Mouse (Mus musculus): ENCODE measurements around the gene Adat1.

Adat1 gene

DNA sequence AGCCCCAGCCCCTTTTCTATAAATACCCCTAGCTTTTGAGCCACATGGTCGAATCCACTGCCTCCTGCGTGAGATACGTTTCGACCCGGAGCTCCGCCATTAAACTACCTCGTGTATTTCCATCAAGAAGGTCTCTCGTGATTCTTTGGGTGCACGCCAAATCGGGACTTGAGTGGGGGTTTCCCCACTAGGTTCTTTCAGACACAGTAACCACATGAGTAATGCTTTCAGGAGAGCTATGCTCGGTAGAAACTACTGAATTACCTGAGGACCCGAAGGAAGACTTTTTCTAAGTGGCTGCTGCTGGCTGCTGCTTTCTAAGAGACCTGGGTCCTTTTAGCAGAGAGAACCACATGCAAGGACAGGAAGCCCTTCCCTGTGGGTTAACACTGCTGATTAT, 18.0 kb downstream of the Adat1 start:
- ATAC-seq (ENCODE audit: insufficient number of reproducible peaks, low FRiP score, low TSS enrichment): no peak

DNA sequence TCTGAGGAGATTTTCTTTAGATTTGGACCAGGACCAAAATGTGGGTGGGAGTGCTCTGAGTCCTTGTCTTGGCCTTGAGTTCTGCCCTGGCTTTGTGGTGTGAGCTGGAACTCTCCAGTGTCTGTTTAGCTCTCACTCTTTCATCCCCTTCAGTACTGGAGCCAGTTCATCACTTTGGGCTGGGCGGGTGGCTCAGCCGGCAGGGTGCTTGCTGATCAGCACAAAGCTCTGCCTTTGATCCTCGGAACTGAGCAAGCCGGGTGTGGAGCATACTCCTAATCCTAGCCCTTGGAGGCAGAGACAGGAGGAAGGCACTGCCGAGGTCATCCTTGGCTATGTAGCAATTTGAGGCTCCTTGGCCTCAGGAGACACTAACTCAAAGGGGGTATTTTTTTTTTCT, 23.1 kb downstream of the Adat1 start:
- ATAC-seq (ENCODE audit: insufficient number of reproducible peaks, low FRiP score, low TSS enrichment): no peak

DNA sequence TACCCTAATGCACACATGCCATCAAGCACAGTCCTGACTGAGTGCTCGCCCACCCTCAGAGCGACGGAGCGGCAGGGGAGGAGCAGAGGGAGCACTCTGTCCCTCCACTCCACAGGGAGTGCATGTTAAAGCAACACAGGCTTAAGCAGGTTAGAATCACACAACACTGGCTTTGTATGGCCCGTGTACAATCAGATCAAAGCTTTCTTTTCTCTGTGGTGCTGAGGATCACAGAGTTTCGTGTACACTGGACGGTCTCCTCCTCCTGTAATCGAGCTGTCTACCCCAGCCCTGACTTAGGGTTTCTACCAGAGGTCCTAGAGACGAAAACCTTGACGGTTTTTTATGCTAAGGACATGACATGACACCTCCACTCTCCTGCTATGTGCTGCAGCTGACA, 23.6 kb downstream of the Adat1 start:
- no peak for ATAC-seq (ENCODE audit: insufficient number of reproducible peaks, low FRiP score, low TSS enrichment)

DNA sequence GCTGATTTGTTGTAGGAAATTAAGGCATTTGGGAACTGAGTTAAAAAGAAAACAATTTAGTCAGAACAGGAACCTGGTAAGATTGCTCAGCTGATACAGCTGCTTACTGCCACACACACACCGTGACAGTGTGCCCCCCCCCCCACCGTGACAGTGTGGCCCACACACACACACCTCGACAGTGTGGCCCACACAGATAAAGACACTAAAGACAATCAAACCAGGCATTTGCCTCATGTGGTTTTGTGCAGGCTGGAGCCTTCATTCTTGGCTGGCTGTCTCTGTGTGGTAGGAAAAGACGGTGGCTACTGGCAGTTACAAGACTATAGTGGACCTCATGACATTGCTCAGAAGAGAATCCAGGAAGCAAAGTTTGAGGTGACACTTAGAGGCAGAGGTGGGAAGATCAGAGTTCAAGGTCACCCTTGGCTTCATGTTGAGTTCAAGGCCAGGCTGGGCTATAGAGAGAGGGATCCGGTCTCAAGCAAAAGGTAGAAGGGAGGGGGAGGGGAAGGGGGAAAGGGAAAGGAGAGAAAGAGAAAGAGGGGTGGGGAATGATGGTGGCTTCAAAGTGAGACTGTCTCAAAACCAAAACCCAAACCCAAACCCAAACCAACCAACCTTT, 24.7 kb downstream of the Adat1 start:
- no peak for ATAC-seq (ENCODE audit: insufficient number of reproducible peaks, low FRiP score, low TSS enrichment)

DNA sequence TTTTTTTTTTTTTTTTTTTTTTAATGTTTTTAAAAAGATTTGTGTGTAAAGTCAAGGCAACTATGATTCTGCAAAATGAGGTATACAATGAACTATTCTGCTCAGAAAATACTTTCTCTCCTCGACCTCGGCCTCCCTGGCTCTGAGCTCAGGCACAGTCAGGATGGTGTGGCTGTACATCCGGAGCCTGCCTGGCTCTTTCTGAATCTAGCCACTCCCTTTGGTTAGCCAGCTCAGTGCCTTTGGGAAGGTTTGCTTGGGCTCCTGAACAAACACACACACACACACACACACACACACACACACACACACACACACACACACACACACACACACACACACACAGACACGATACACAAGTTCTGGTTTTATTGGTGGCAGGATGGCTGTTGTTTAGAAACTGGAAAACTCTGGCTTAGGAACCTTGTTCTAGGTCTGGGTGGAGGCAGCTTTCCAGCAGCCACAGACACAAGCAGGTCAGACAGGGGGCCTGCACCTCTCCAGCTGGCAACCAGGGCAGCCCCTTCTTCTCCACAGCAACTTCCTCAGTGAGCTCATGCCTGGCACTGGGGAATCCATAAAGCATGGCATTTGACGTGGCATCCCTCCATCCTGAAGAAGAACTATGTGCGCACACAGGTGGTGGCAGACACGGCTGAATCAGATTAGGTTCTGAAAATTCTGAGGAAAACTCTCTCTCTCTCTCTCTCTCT, 27.1 kb downstream of the Adat1 start:
- 0 out of 2 replicates have a peak, but pooled peaks have one; percentile 51 for ATAC-seq (ENCODE audit: insufficient number of reproducible peaks, low FRiP score, low TSS enrichment)

DNA sequence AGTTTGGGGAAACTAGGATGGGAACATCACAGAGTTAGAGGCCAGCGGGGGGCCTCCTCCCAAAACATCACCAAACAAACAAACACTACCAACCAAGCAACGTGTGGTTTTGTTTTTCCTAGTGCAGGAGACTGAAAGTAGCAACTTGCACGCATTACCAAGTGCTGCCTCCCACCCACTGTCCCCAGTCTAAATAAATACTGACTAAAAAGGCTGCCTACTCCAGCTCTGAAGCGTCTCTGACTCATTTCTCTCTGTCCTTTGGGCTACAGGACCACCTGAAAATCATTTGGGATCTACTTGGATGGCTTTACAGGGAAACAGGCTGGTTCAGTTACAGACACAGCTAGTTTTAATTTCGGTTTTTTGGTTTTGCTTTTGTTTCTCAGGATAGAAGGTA, 27.8 kb downstream of the Adat1 start:
- no peak for ATAC-seq (ENCODE audit: insufficient number of reproducible peaks, low FRiP score, low TSS enrichment)

DNA sequence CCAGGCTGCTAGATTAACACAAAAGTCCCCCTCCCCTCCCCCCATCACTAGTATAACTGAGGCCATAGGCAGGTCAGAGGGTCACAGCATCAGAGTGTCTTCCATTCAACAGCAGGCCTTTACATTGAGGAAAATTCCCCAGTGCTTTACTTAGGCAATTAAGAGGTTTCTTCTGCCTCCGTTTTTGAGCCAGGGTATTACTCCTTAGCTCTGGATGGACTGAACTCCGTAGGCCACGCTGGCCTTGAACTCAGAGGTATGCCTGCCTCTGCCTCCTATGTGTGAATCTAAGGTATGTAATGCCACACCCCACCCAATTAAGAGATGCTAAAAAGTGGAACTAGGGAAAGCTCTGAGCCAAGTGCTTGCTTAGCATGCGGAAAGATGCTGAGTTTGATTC, 28.6 kb downstream of the Adat1 start:
- ATAC-seq (ENCODE audit: insufficient number of reproducible peaks, low FRiP score, low TSS enrichment): no peak

DNA sequence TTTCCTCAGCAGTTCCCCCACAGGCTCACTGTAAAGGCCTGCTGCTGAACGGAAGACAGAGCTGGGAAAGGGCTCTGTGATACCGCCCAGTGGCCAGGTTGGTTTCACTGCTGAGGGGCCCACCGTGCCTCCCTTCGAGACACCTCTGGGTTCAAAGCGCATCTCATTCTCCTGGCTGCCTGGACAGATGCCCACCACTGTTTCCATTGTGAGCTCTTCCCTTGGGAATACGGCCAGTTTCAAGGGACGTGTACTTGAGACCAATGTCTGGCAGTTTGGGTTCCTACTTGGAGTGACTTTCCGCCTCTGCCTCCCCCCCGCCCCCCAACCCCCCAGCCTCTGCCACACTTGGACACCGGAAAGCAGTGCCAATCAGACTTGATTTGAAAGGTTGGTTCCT, 29.0 kb downstream of the Adat1 start:
- ATAC-seq (ENCODE audit: insufficient number of reproducible peaks, low FRiP score, low TSS enrichment): no peak

DNA sequence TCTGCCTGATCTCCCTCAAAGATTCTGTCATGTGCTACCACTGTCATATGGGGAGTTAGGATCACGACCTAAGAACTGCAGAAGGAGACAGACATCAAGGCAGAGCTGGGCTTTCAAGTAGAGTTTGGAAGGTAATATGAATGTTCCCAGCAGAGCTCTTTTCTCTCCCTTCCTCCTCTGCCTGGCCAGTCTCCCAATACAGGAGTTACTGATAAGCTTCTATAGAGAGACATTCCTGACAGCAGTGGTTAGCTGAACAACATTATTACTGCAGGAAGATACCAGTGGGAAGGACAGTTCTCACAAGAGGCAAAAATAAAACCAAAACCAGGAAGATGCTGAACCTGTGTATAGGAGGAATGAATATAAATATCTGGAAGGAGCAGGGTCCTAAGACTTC, 29.5 kb downstream of the Adat1 start:
- ATAC-seq (ENCODE audit: insufficient number of reproducible peaks, low FRiP score, low TSS enrichment): no peak

DNA sequence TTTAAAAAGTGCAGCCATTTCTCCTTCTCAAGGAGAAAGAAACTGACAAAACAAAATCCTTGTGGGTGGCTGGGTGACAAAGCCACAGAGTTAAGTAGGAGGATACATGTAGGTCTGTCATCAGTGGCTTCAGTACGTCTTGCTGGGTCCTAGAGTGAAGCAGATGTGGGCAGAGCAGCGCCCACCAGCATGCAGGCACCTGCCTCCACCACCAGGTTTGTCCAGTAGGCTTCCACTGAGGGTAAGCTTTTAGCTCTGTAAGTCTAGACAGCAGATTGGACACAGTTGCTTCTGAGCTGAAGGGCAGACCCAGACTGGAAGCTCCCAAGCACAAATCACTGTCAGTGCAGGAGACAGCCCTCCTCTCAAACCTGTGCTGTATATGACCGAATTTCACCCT, 30.8 kb downstream of the Adat1 start:
- ATAC-seq (ENCODE audit: insufficient number of reproducible peaks, low FRiP score, low TSS enrichment): no peak

DNA sequence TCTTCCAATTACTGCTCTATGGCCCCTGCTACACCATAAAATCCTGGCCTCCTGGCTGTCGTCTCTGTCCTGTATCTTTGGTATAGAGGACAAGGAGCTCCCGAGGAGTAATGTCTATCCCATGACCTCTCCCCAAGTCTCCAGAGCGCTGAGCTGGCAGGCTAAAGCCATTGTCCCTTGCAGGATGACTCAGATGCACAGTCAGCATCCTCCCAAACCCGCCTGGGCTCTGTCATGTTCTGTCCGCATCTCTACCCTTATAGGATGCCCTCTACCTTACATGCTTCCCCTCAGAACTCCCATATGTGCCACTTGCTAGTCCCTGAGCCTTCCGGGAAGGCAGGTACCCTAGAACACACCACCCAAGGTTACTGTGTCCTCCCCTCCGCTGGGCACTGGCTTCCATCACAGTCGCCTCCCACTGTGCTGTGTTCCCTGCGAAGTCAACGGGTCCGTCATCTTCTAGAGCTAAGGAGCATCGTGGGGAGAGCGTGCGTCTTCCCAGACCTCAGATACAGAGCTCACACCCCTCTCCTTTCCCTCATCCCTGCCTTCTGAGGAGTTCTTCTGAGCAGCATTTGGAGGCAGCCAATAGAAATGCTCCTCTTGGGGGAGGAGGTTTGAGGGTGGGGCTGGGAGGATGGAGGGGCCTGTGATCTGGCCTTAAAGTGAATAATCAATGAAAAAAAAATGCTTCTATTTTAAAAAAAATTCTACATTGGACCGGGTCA, 31.3 kb downstream of the Adat1 start:
- no peak for ATAC-seq (ENCODE audit: insufficient number of reproducible peaks, low FRiP score, low TSS enrichment)

DNA sequence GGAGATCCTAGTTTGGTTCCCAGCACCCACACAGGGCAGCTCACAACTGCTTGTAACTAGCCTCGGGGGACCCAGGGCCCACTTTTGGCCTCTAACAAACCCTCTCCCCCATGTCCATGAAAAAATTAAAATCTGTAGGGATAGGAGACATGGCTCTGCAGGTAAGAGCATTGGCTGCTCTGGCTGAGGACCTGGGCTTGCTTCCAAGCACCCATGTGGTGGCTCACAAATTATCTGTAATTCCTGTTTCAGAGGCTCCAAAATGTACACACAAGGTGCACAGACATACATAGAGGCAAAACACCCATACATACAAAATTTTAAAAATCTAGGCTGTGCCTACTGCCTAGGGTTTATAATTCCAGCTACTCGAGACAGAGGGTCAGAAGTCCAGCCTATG, 34.9 kb downstream of the Adat1 start:
- ATAC-seq (ENCODE audit: insufficient number of reproducible peaks, low FRiP score, low TSS enrichment): no peak

DNA sequence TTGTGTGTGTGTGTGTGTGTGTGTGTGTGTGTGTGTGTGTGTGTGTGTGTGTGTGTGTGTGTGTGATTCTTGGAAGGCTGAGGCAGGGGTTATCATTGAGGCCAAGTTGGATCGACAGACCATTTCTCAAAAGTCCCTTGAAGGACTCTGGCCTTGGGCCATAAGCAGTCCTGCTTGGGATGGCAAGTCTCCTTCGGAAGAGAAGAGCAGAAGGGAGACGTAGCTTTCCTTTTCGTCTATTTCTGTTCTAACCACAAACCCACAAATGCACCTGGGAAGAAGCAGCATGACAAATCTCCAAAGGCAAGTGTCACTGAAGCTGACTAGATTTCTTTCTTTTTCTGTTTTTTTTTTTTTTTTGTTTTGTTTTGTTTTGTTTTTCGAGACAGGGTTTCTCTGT, 36.2 kb downstream of the Adat1 start:
- ATAC-seq (ENCODE audit: insufficient number of reproducible peaks, low FRiP score, low TSS enrichment): no peak

DNA sequence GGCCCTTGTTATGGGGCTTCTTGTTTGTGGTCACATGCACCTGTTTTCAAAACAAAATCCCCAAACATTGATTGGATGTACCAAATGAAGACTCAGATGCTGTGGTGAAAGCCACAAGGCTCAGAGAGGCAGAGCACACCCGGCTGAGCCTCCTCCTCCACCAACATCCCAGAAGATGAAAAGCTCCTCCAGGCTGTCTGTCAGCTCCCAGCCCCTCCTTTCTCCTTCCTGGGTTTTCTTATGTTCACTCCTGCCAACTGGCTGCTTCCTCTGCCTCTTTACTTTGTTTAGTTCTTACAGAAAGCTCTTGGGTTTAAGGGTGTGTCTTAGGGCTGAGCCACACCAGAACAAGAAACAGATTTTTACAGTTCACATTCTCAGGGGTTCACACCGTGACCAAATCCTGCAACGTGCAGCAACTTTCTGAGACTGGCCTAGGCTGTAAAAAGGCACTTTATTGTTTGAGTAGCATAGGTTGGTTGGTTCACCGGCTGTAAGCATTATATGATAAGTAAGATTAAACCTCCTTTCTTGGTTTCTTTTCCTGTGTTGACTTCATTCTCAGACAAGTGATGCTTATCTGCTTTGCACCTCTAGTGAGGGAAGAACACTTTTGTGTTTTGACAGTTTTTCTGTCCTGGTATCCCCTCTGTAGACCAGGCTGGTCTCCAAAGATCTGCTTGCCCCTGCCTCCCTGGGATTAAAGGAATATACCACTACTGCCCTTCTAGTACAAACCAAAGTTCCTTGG, 37.1 kb downstream of the Adat1 start:
- ATAC-seq (ENCODE audit: insufficient number of reproducible peaks, low FRiP score, low TSS enrichment): no peak

DNA sequence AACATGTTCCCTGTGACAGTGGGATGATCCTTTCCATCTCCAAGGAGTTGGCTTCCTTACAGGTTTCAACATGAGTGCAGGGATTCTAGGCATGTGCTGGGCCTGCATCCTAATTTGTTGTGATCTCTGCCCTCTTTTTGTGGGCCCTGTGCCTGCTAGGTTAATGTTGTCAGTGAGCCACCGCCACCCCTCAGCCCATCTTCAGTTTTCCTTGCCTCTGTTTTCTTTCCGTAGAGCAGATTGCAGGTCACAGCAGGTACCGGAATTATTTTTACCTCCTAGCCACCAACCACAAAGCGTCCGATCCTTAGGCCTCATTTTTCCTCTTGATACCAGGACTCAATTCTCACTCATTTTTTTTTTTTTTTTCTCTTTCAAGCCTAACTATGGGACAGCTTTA, 40.2 kb downstream of the Adat1 start:
- peak; percentile 52; the same call in 1 of the 2 replicates for ATAC-seq (ENCODE audit: insufficient number of reproducible peaks, low FRiP score, low TSS enrichment)

DNA sequence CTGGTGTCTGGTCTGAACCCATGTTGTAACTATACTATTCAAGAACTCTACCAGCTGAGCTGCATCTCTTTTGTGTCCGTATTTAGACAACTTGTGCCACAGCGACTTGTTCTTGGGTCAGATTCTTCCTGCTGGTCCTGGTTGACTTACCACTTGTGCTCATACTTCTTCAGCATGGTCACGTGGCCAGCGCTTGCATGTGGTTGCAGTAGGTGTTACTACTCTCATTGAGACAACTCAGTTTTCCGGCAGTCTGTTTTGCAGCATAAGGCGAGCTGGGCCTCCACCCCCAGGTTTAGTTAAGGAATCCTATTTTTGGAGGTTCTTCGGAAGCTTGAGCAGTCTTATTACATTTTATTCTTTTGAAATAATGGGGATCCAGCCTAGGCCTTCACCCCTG, 40.8 kb downstream of the Adat1 start:
- no peak for ATAC-seq (ENCODE audit: insufficient number of reproducible peaks, low FRiP score, low TSS enrichment)

DNA sequence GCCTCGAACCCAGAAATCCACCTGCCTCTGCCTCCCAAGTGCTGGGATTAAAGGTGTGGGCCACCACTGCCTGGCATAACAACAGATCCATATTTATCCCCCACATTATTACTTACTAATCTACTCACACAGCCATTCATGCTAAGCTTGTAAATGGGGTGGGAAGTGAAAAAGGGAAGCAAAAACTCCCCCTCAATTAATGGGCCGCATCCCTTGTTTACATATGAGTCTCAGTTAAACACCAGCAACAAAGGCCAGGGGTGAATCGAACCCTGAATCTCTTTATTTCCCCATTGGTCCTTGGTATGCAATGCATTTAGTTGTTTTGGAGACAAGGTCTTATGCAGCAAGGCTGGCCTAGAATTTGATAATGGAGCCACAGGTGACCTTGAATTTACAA, 41.3 kb downstream of the Adat1 start:
- ATAC-seq (ENCODE audit: insufficient number of reproducible peaks, low FRiP score, low TSS enrichment): no peak

DNA sequence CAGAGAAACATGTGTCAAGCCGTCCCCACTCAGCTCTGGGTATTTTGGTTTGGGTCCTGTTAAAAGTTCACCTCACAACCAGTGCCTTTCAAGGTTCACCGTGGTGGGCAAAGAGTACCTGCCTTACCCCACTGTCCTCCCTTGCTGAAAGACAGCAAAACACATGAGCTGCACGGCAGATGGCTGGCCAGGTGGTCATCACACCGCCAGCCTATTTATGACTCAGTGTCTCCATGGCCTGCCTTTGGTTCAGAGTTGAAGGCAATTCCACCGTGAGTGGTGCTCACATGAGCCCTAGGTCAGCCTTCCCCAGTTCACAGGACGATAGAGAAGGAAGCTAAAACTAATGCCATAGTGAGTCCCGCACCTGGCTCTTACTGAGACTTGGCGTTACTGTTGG, 44.1 kb downstream of the Adat1 start:
- peak; percentile 51; the same call in 1 of the 2 replicates for ATAC-seq (ENCODE audit: insufficient number of reproducible peaks, low FRiP score, low TSS enrichment)

DNA sequence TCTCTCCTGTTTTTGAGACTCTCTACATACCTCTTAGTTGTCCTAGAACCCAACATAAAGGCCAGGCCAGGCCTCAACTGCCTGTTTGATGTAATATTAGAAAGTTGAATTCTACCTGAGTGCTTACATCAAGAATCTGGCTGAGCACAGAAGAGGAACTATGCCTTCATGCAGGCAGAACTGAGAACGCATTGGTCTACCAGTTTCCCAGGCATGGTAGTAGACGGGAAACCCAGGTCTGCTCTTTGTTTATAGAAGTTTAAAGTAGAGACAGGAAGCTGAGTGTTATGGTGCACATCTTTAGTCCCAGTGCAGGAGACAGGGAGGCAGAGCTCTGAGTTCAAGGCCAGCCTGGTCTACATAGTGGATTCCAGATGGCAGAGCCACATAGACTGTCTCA, 45.0 kb downstream of the Adat1 start:
- ATAC-seq (ENCODE audit: insufficient number of reproducible peaks, low FRiP score, low TSS enrichment): no peak

DNA sequence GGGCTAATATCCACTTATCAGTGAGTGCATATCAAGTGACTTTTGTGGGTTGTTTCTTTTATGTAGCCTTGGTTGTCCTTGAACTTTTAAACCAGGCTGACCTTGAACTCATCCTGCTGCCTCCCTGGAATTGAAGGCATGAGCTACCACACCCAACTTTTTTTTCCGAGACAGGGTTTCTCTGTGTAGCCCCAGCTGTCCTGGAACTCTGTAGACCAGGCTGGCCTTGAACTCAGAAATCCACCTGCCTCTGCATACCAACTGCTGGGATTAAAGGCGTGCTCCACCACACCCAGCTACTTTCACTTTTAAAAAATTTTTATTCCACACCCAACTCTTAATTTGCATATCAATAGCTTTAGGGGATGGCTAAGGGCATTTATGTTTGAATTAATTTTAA, 48.6 kb downstream of the Adat1 start:
- ATAC-seq (ENCODE audit: insufficient number of reproducible peaks, low FRiP score, low TSS enrichment): no peak

DNA sequence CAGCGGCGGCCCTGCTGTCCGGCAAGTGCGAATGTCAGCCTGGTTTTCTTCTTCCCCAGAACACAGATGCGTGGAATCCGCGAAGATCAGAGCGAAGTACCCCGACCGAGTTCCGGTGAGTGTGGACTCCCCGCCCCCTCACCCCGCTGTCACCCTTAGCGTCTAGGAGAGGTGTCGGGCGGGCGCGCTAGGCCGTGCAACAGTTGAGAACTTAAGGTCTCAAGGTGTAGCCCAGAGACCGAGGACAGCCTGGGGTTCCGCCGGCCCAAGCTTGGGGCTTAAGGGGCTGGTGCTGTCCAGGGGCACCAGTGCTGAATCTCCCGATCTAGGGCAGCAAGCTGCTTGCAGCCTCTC, 51.0 kb downstream of the Adat1 start:
- peak; percentile 39; the same call in 1 of the 2 replicates for ATAC-seq (ENCODE audit: insufficient number of reproducible peaks, low FRiP score, low TSS enrichment)
